Mouse (Mus musculus) embryo, embryonic 10.5 days (tissue): ENCODE data around the gene Ryr2.
"Not testable (repeated sequence)": the region's sequence is repeated elsewhere in the genome, so short reads cannot be mapped to it uniquely, and the experiment has no call there.

ENCODE experiments used
- DNase-seq: peaks from one replicate; pipeline ENCODE4 v3.0.0-alpha.2; 2015; ENCODE audit warnings: low spot score

The Ryr2 gene

GRCm38 (mm10) chr13:11880503-11881227 lies 226.1 kb downstream of the Ryr2 start:
- DNase-seq: peak; percentile 15

GRCm38 (mm10) chr13:11879037-11879436 lies 227.7 kb downstream of the Ryr2 start:
- no peak for DNase-seq

- DNase-seq: peak; percentile 21
These were observed 231.9 kb downstream of the Ryr2 start for GRCm38 (mm10) chr13:11874852-11875251.

- DNase-seq: no peak
These were observed 236.8 kb downstream of the Ryr2 start for GRCm38 (mm10) chr13:11869971-11870370.

DNA sequence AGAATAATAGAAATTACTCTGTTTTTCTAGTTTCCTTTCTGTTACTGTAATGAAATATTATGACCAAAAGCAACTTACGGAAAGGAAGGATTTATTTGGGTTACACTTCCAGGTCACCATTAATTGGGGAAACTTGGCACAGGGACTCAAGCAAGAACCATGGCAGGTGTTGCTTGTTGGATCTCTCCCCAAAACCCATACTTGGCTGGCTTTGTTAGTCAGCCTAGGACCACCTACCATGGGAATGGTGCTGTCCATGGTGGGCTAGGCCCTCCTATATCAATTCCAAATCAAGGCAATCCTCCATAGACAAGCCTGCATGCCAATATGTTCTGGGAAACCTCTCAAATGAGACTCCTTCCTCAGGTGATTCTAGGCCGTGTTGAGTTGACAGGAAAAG lies 237.3 kb downstream of the Ryr2 start:
- DNase-seq: no peak

DNA sequence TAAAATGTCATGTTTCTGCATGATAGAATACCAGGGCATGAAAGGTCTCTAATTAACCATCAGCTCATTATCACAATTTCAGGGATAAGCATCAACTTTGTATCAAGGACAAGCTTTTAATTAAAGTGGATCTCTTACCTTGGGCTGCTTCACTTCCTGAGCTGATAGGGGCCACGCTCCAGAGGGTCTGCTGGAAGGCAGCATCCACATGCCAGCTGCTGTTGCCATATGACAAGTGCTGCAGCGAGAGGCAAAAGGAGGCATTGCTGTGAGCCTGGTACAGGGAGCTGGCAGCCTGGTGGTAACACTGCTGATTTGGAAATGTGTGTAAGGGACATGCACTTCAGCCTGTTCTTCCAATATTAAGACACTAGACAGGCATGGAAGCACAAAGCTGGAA lies 237.8 kb downstream of the Ryr2 start:
- DNase-seq: no peak

- DNase-seq: no peak
These were observed 238.7 kb downstream of the Ryr2 start for GRCm38 (mm10) chr13:11868056-11868455.

GRCm38 (mm10) chr13:11865261-11865660 lies 241.5 kb downstream of the Ryr2 start:
- no peak for DNase-seq

DNA sequence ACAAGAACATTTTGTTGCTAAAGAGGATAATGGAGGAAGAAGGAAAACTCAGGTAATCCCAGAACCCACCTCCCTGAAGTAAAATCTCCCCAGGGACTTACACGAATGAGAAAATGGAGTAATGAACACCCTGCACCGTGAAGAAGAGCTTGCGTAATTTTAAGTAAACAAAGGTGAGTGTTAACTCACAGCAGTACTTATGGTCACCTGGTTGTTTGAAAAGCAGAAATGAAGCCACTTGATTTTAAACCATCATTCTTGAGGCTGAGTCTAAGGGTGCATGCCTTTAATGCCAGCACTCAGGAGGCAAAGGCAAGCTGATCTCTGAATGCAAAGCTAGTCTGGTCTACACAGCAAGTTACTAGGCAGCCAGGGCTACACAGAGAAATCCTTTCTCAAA lies 255.1 kb downstream of the Ryr2 start:
- DNase-seq: no peak

GRCm38 (mm10) chr13:11843889-11844288 lies 262.9 kb downstream of the Ryr2 start:
- no peak for DNase-seq

GRCm38 (mm10) chr13:11837870-11838269 lies 268.9 kb downstream of the Ryr2 start:
- DNase-seq: no peak

DNA sequence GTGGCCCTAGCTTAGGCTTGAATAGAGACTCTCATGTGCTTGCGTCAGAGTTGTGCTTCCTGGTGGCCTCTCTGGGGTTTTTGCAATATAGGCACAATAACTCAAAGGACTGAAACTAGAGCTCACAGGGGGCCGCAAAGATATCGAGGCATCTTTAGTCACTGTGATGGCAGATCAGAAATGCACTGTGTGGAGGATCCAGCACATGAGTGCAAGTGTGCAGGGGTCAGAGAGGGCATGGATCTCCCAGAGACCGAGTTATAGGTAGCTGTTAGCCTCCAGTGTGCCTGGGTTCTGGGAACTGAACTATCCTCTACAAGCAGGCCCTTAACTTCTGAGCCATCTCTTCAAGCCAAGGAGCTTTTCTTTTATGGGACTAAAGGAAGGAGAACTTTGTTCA lies 269.6 kb downstream of the Ryr2 start:
- no peak for DNase-seq

DNA sequence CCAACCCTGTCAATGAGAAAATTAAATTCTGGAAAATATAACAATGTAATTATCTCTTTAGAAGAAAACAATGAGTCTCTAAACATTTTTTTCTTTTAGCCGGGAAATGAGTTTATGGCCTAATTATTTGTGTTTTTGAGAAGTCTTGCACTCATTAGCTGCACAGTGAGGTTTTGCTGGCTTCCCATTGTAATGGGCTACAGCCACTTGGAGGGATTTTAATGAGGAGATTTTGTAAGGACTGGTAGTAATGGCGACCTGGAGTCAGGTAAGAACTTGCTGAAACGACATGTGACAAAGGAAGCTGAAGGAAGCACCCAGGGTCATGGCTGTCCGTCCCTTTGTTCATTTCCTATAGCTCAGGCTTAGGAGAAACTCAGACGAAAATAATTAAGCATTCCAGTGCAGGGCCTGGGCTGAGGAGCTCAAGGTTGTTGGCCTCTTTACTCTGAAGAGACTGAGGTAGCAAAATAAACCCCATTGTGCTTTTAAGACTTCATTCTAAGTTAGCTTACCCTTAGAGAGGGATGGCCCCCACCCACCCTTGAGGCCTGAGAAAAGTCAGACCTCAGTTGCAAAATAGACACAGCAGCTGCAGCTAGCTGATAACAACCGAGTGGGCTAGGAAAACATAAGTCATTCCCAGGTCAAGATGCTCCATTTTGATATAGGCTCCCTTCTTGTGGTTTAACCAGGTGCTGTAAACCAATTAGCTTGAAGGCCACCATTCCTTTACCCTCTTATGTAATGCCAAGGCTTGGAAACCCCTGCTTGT lies 270.3 kb downstream of the Ryr2 start:
- DNase-seq: no peak

- no peak for DNase-seq
These were observed 275.5 kb downstream of the Ryr2 start for GRCm38 (mm10) chr13:11831210-11831609.

- peak; percentile 14 for DNase-seq
These were observed 281.1 kb downstream of the Ryr2 start for GRCm38 (mm10) chr13:11825563-11826226.

DNA sequence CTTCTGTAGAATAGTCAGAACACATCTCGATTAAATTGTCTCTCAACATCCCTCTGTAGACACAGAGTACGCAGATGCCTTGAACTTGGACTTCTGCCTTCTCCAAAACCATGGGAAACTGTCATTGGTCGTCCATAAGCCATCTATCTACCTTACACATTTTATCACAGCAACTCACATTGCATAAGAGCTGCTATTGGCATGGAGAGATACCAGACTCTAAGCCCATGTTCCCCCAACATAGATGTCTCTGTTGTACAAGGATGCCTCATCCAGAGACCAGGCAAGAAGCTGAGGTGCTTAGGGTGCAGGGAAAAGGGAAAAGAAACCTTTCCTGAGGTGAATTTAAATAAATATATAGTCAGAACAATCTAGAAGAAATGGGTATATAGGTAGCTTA lies 288.0 kb downstream of the Ryr2 start:
- DNase-seq: no peak

- DNase-seq: not testable (repeated sequence)
These were observed 297.4 kb downstream of the Ryr2 start for GRCm38 (mm10) chr13:11809365-11809764.

DNA sequence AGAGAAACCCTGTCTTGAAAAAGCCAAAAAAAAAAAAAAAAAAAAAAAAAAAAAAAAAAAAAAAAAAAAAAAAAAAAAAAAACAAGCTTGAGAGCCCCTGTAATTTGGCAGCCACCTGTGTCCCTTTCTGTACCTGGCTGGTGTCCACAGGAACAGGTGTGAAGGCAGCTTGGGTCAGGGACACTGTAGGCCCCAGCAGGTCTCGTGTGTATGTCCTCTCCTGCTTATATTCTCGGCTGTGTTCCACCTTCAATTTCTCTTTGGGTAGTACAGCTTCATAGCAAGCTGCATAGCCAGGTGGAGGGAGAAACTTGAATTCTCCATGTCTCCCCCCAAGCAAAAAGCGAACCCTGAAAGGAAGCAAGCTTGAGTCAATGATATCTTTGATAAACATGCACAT lies 314.2 kb downstream of the Ryr2 start:
- DNase-seq: no peak

DNA sequence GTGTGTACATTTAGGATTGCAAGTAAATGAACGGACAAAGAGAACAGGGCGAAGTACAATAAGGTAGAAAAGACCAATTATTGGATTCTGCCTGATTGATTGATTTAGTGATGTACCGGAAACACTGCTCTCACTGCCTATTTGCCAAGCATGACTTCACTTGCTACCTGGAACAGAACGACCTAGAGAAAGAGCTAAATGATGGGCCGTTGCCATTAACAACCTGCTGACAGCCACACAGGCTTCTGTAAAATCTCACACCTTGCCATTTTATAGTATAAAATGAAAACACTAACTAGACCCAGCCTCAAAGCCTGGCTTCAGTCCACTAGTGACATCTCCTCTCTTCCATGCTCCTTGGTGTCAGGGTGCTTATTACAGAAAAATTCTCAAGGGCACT lies 316.2 kb downstream of the Ryr2 start:
- no peak for DNase-seq

DNA sequence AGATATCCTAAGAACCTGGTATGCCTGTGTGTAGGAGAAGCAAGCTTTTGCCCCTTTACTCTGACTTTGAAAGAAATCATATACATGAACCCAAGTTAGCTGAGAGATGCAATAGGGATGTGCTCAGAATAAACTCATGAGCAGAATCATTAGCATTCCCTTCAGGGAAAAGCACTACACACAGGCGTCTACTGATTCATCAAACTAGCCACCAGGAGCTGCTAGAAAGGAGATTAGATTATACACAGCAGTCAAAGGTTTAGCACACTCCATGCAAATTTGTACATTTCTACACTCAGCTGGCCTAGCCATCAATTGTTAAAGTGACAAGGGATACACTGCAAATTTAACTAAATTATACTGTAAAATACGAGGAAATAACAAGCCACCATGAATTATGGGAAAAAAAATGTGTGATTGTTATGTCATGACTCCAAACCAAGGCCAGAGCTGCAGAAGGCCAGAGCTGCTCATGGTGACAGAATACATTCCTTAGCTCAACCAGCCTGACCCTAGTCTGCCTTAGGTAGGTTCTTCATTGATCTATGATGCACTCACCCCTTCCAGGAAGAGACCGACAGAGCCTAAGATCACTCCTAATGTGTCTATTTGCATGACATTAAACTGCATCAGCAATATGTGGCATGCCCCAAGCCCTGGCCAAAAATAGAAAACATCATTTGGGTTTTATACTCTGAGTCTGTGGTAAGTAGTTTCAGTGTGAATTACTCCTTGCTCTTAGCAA lies 324.2 kb downstream of the Ryr2 start:
- DNase-seq: no peak

DNA sequence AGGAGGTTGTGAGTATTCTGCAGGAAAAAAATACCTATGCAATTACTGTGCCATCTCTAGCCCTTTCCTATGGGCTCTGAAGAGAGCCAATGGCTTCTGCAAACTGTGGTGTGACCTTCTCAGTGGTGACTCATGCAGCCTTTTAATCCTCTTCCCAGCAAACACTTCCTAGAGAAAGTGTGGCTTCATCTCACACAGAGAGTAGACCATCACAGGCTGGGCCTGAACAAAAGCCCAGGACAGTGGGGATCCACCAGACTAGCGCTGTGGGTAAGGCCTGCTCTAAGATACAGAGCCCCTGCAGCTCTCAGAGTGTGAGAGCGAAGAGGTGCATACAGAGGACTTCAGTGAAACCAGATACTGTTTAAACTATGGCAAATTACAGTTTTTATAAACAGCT lies 325.7 kb downstream of the Ryr2 start:
- DNase-seq: no peak

GRCm38 (mm10) chr13:11777726-11778125 lies 329.0 kb downstream of the Ryr2 start:
- no peak for DNase-seq
